Mouse (Mus musculus) thymus, postnatal 0 days (tissue): ENCODE data around the gene Gm49403. TPM values are rescaled to one million over a fixed set of nuclear protein-coding genes. Genes with fewer than 3 reads are reported as not detected.
"Not testable (repeated sequence)": the region's sequence is repeated elsewhere in the genome, so short reads cannot be mapped to it uniquely, and the experiment has no call there.

Experiments used
- DNase-seq: peaks from one replicate; pipeline ENCODE4 v3.0.0-alpha.2; 2015; ENCODE audit warnings: low spot score
- polyA plus RNA-seq: library from polyadenylated mRNA; unstranded; fragments of >200 nt; fragmentation: Nextera tagmentation; extraction: Ambion mirVana; gene quantifications from 2 replicates; pipeline ENCODE4 v1.2.1, GENCODE M21; 2015

The Gm49403 gene
- not detected in 2 replicates for polyA plus RNA-seq

DNA sequence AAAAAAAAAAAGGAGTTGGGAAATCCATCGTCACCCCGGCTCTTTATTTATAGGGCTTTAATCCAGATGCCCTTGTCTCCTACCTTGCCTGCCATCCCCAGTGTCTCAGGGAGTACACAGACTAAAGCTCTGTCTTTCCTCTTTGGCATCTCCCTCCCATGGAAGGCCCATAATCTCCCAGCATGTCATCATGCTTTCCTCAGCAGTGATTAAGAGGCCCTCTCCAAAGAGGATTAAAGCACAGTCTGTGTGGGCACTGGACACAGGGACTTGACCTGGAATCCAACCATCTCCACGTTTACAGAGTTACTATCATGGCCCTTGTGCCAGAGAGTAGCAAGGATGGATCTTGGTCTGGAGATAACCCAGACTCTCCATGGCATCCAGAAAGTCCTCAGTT is at the start of gene Gm49403, which contains the start of gene Lbhd1:
TSS of gene Gm49403 (plus strand) at position 315 of the 400 bp plus-strand sequence.
TSS of gene Lbhd1 (plus strand) at position 117 of the 400 bp plus-strand sequence.
- DNase-seq, result no peak

DNA sequence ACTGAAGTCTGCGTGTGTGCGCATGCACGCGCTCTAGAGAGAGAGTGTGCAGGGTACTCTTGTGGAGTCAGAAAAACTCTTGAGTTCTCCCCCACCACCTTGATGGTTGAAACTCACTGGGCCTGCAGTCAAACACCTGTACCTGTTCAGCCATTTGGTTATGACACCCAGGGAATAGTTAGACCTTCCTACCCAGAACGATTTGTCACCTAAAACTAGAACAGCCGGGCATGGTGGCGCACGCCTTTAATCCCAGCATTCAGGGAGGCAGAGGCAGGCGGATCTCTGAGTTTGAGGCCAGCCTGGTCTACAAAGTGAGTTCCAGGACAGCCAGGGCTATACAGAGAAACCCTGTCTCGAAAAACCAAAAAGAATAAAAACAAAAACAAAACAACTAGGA is 47.4 kb upstream of the Gm49403 start:
- not testable (repeated sequence) for DNase-seq

DNA sequence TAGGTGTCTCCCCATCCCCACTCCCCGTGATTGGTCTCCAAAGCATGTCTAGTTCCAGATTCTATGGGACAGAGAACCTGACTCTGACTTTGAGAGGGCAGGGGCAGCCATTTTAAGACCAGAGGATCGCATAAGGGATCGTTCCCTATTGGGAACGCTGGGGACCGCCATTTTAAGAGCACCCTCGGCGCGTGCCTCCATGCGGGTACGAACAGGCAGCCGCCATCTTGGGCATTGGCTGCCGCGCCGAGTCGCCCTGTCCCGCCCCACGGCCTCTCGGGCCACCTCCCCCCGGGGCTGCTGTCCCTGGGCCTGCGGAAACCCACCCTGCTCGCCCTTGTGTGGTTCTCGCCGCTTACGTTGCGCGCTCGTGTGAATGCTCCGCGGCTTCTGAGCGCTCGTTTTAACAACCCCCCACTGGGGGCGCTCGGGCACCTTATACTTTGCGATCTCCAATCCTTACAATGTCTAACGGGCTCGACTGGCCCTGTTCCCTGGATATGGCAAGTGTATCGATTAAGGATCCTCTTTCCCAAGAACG is 46.4 kb upstream of the Gm49403 start, which contains the start of gene Bscl2:
TSS of gene Bscl2 (plus strand) at position 217 of the 541 bp plus-strand sequence.
- DNase-seq, result peak; percentile 84

DNA sequence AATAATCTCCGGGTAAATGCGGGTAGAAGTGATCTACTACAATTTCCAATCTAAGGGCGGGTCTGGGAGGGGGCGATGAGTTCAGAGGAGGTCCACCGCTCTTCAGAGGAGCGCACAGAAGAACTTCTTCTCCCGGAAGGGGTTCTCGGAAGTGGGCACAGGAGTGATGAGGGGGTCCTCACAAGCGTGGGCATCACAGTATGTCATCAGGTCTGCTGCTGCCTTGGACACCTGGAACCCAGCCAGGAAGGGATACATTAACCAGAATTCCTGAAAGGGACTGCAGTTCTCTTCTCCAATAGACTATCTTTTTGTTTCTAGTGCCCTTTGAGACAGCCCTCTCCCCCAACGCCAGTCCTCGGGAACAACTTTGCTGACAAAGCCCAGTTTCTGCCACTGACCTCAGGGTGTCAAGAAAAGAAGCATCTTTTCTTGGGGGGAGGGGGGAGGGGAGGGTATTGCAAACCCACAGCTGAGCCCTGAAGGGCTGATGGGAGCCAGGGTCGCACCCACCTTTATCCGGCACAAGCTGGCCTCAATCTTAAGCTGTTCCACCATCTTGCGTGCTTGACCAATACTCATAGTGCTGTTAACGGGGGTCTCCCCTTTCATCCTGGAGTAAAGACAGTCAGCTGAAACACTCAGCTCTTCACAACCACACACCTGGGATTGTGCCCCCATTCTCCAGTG is 45.5 kb upstream of the Gm49403 start:
- peak; percentile 39 for DNase-seq

DNA sequence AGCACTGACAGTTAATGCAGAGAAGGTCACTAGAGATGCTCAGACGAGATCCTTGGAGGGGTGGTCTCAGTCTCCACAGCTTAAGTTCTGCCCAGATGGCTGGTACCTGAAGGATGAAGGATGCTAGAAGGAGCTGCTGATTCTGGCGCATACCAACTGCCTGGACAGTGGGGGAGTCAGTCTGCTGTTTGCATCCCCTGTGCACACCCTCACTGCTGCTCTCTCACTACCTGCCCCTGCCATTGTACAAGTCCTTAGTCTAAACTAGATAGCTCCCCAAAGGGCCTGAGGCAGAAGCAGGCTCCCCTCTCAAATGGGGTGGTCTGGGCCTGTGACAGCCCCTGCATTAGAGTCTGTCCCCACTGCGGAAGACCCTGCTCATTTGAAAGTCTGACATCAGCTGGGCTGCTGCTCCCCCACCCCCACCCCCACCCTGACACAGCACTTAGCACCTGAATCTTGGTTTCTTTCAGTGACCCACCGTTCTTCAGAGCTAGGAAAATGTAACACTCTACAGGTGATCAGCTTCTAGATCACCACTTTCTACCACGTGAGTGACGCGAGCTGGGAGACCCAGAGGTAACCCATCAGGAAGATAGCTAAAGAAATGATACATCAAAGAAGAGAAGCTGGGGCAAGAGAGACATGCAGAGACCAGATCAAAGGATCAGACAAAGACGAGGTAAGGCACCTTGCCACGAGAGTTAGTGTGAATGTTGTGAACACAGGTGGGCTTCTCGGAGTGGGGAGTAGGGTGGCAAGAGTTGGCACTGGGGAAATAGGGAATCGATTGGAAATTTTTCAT is 44.4 kb upstream of the Gm49403 start, which contains the start of gene Gng3:
TSS of gene Gng3 (minus strand) at position 92 of the 805 bp plus-strand sequence.
- DNase-seq, result no peak

DNA sequence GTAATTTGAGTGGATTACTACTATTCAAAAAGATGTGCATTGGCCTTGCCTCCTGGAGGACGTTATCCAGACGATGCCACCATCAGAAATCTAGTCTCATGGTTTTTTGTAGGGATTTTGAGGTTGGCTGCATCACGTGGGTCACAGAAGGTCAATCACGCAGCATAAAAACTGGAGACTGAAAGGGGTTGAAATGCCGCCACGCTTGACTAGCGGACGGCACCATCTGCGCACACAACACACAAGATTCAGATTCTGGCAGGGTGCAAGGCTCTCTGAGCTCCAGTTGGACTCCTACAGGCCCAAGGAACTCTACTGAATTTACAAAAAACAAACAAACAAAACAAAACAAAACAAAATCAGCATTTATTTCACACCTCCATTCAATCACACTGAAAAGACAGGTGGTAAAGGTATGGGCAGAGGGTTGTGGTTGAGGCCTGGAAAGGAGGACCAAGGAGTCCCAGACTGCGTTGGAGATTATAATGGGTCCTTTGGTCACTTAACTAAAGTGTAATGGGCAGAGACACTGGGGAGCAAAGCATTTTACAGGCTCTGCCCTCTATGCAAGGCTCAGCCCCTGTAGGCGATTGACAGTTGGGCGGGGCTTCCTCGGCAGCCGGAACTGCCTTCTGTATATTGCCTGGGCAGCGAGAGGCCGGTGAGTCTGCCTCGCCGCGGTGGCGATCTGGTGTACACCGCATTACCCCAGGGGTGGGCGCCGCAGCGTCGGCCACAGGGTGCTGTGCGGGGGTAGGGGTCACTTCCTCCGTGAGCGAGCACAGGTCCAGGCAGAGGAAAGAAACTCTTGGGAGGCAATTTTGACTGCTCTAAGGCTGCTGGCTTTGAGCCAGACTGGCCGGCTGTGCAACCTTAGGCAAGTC is 43.6 kb upstream of the Gm49403 start:
- DNase-seq, result peak; percentile 55

DNA sequence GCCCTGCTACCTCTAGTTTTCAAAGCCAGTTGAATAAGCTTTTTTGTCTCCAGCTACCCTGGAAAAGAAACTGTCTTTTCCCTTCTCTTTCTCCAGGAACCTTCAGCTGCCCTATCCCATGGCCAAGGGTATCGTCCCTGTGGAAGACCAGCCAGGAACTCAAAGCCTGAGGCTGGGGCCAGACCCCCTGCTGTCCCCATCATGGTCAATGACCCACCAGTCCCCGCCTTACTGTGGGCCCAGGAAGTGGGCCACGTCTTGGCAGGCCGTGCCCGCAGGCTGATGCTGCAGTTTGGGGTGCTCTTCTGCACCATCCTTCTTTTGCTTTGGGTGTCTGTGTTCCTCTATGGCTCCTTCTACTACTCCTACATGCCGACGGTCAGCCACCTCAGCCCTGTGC is 42.7 kb upstream of the Gm49403 start:
- no peak for DNase-seq

DNA sequence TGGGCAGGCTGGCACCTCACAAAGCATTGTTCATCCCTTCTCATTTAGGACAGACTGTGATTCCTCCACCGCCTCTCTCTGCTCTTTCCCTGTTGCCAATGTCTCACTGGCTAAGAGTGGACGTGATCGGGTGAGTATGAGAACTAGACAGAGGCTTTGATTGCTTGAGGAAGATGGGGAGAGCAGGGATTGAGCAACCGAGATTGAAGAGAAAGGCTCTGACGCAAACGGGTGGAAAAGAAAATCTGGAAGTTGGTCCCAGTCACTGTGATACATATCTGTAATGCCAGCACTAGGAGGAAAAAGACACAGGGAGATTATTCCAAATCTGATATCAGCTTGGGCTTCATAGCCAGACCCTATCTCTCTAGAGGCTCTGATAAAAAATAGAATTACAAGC is 40.8 kb upstream of the Gm49403 start:
- no peak for DNase-seq

DNA sequence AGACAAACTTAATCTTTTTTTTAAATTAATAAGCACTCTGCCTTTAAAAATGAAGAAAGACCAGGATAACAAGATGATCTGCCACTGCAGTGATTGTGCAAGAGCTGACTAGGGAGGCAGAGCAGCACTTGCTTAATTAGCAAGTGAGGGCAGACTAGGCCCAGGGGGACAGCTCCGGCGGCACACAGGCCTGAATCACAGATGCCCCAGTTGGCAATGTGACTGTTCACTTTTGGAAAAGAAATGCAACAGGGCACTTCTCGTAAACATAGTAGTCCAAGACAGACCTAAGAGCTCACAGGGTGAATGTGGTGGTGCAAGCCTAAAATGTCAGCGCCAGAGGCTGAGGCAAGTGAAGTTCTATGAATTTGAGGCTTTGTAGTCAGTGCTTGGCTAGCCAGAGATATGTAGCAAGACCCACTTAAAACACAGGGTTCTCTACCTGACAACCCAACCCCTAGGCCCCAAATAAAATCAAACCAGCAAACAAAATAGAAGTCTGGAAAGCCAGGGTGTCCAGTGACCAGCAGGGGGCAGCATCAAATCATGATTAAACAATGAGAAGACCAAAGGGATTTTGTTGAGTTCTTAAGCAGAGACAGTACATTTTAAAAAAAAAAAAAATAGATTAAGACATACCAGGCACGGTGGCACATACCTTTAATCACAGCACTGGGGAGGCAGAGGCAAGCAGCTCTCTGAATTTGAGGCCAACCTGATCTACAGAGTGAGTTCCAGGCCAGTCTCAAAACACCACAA is 39.2 kb upstream of the Gm49403 start:
- DNase-seq, result peak; percentile 82

DNA sequence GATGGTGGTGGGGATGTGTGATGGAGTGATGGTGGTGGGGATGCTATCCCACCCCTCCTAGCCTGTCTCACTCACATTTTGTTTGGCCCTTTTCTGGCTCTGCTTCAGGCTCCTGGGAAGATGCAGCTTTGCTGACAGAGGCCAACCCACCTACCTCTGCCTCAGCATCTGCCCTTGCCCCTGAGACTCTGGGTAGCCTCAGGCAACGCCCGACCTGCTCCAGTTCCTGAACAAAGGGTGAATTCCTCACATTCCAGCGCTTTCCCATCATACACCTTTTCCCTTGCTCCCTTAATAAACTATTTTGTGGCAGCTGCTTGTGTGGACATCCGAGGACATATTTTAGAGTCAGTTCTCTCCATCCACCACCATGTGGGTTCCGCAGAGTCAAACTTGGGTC is 35.4 kb upstream of the Gm49403 start:
- no peak for DNase-seq

DNA sequence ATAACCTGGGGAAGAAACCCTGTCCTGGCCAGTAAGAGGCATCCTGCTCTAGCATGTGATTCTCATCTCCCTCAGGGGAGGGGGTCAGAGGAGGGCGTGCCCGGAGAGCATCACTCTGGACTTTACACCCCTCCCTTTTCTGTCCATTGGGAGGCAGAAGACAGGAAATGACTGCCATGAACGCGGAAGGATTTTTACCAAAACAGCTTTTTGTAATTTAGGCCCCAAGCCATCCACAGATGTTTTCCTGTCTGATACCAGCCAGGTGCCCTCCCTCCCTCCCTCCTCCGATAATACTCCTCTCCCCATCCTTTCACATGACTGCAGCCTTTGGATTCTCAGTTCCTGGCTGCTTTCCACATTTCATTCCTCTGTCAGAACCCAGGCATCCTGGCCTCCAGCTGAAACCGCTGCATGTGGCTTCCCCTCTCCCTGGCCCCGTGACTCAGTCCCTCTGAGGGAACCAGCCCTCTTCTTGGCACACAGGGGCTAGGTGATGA is 33.3 kb upstream of the Gm49403 start, which contains the start of gene Lrrn4cl:
TSS of gene Lrrn4cl (plus strand) at position 367 of the 500 bp plus-strand sequence.
- DNase-seq, result no peak

DNA sequence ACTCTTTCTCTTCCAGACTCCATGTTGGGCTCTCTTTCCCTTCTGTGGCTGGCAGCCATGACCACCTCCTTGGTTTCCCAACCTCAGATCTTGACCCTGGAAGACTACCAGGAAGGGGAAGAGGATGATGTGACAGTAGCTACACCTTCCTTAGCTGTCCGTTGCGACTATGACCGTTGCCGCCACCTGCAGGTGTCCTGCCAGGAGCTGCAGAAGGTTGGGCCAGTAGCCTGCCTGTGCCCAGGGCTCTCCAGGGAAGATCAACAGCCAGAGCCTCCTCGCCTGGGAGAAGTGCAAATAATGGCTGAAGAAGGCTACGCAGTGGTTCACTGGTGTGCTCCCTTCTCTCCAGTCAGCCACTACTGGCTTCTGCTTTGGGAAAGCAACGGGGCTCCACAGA is 32.1 kb upstream of the Gm49403 start:
- no peak for DNase-seq

DNA sequence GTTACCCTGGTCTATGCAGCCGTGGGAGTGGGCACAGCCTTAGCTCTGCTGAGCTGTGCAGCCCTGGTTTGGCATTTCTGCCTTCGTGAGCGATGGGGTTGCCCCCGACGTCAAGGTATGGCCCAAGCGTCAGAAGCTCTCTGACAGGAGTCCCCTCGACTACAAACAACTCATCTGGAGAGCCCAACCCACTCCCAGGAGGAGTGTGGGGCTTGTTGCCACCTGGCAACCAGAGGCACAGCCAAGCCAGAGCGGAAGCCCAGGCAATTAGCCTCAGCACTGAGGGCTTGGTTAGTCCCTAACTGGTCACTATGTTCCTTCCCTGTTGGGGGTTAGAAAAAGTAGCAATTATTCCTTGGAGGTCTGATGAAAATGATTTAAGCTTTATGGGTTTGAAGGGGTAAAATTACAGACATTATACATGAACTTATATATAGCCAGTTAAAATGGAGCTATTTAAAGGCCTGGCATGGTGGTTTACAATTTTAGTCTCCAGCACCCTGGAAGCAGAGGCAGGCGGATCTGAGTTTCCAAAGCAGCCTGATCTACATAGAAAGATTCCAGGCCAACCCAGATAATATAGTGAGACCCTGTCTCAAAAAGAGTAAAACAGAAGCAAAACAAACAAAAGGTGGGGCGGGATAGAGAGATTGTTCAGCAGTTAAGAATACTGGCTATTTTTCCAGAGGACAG is 31.3 kb upstream of the Gm49403 start:
- DNase-seq, result no peak

DNA sequence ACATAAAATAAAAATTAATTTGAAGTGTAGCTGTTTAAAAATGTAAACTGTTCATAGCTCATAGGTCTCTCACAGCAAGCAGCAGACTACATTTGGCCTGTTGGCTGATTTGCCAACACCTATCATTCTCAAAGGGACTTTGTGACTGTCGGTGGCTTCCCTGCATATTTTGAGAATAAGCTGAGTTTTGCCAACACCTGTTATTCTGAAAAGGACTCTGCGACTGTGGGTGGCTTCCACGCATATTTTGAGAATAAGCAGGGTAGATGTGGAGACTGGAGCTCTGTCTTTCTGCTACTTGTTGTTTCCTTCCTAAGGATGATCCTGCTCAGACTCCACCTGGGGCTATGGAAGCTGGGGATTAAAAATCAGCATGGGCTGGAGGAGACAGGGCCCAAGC is 30.6 kb upstream of the Gm49403 start:
- no peak for DNase-seq

DNA sequence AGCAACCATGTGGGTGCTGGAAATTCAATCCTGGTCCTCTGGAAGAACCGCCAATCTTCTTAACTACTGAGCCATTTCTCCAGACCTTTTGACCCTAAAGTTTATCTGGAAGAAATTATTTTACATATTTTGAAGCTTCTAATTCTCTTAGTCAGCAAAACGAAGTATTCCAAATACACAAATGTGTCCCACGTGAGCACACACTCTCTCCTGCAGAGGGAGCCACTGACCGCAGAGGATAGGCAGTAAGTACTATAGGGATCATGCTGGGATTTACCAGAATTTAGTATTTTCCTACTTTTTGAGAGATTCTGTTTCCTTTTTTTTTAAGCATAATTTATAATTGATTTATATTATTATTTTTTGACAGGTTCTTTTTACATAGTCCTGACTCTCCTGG is 26.0 kb upstream of the Gm49403 start:
- DNase-seq, result peak; percentile 54

DNA sequence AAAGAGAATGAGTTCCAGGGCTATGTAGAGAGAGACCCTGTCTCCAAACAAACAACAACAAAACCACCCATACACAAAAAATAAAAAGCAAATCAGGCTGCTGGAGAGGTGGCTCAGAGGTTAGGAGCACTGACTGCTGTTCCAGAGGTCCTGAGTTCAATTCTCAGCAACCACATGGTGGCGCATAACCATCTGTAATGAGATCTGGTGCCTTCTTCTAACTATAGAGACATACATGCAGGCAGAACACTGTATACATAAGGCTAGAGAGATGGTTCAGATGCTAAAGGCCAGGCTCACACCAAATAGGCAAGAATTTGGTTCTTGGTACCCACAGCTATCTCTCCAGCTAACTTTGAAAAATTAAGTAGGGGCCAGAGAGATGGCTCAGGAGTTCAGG is 24.7 kb upstream of the Gm49403 start:
- DNase-seq, result peak; percentile 64

DNA sequence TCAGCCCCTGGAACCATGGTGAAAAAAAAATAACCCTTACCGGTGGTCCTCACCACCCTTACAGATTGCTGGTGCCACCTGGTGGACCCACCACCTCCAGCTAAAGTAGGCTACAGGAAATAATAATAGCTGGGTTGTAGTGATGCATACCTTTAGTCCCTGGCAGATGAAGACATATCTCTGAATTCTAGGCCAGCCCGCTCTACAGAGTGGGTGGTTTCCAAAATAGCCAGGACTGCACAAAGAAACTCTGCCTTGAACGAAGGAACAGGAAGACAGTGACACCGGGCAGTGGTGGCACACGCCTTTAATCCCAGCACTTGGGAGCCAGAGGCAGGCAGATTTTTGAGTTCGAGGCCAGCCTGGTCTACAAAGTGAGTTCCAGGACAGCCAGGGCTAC is 19.5 kb upstream of the Gm49403 start:
- no peak for DNase-seq

DNA sequence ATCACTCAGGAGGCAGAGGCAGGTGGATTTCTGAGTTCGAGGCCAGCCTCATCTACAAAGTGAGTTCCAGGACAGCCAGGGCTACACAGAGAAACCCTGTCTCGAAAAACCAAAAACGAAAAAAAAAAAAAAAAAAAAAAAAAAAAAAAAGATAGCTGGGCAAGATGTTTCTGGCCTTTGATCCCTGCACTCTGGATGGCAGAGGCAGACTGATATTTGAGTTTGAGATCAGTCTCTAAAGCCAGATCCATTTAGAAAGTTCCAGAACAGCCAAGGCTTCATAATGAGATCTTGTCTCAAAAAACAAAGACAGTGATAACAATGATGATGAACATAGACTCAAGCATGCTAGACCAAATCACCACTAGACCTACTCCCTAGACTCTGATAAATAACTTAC is 13.3 kb upstream of the Gm49403 start:
- DNase-seq, result not testable (repeated sequence)

DNA sequence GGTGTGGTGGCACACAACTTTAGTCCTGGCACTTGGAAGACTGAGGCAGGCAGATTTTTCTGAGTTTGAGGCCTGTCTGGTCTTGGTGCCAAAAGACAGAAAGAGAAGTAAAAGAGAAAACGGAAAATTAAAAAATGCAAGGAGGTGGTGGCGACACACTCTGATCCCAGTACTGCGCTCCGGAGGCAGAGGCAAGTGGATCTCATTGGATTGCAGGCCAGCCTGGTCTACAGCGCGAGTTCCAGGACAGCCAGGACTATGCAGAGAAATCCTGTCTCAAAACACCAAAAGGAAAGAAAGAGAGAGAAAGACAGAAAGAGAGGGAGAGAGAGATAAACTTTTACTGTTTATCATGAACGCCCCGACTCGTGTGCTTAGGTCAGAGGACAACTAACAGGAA is 12.9 kb upstream of the Gm49403 start:
- no peak for DNase-seq
